Mouse (Mus musculus) cerebellum, adult 11-12 months (tissue): ENCODE measurements at regions not wholly inside any gene's neighbourhood (a gene's known extent, or its start where the extent isn't known, plus 50 kb on each side); places are given as distances from the start of the nearest gene placed in this dataset.
"Not testable (repeated sequence)": the region's sequence is repeated elsewhere in the genome, so short reads cannot be mapped to it uniquely, and the experiment has no call there.

ENCODE experiments used
- DNase-seq: peaks from one replicate; pipeline ENCODE4 v3.0.0; 2022

- no peak for DNase-seq
Observed at GRCm38 (mm10) chr6:73676979-73677378, 207.5 kb upstream of the 4931417E11Rik start.

GRCm38 (mm10) chr6:73669401-73669800 lies 199.9 kb upstream of the 4931417E11Rik start:
- DNase-seq: no peak

- DNase-seq: no peak
Observed at GRCm38 (mm10) chr6:73658988-73659387, 189.5 kb upstream of the 4931417E11Rik start.

- no peak for DNase-seq
Observed at GRCm38 (mm10) chr6:73645378-73645777, 175.9 kb upstream of the 4931417E11Rik start.

- no peak for DNase-seq
Observed at GRCm38 (mm10) chr6:73644778-73645267, 175.4 kb upstream of the 4931417E11Rik start.

GRCm38 (mm10) chr6:73628600-73628999 lies 159.1 kb upstream of the 4931417E11Rik start:
- DNase-seq: no peak

GRCm38 (mm10) chr6:73626451-73626850 lies 157.0 kb upstream of the 4931417E11Rik start:
- DNase-seq: no peak

GRCm38 (mm10) chr6:73624211-73624610 lies 154.7 kb upstream of the 4931417E11Rik start:
- peak; percentile 84 for DNase-seq

- no peak for DNase-seq
Observed at GRCm38 (mm10) chr6:73621839-73622426, 152.5 kb upstream of the 4931417E11Rik start.

- DNase-seq: no peak
Observed at GRCm38 (mm10) chr6:73612266-73612665, 142.8 kb upstream of the 4931417E11Rik start.

GRCm38 (mm10) chr6:73611839-73612238 lies 142.4 kb upstream of the 4931417E11Rik start:
- no peak for DNase-seq

- DNase-seq: no peak
Observed at GRCm38 (mm10) chr6:73610048-73610624, 140.7 kb upstream of the 4931417E11Rik start.

- DNase-seq: peak; percentile 4
Observed at GRCm38 (mm10) chr6:73587686-73588085, 118.2 kb upstream of the 4931417E11Rik start.

GRCm38 (mm10) chr6:73576708-73577107 lies 107.2 kb upstream of the 4931417E11Rik start:
- DNase-seq: no peak

GRCm38 (mm10) chr6:73560000-73560399 lies 90.5 kb upstream of the 4931417E11Rik start:
- DNase-seq: no peak

- DNase-seq: no peak
Observed at GRCm38 (mm10) chr6:73530559-73530958, 61.1 kb upstream of the 4931417E11Rik start.

- no peak for DNase-seq
Observed at GRCm38 (mm10) chr6:73530098-73530497, 60.6 kb upstream of the 4931417E11Rik start.

- no peak for DNase-seq
Observed at GRCm38 (mm10) chr6:73523658-73524057, 54.2 kb upstream of the 4931417E11Rik start.

GRCm38 (mm10) chr6:73519894-73520293 lies 50.4 kb upstream of the 4931417E11Rik start:
- DNase-seq: not testable (repeated sequence)
